Mouse (Mus musculus): ENCODE measurements around the gene Coil. TPM values are rescaled to one million over a fixed set of nuclear protein-coding genes. Genes with fewer than 3 reads are reported as not detected.

Coil gene
- polyA plus RNA-seq, 1 experiment from 2014 or later = 26.6 TPM

DNA sequence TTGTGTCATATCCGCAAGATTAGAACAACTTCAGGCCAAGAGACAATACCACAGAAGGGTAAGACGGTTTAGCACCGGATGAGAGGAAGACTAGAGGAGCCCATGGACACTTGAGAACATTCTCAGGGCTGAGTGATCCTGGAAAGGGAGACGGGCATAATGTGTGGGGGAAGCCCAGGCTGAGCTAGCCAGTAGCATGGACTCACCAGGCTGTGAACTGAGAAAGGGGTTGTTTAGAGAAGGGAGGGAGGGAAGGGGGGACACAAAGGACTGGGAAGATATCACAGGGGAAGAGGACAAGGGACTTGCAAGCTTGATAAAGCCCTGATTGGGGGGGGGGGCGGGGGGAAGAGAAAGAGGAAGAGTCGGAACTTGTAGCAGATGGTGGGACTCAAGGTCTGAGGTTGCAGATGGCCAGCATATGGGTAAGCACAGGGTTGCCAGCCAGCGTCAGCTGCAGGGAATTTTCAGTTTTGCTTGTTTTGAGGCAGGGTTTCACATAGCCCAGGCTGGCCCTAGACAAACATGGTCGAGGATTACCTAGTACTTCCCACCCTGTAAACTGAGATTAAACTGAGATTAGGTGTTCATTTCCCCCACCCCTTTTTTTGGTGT lies 24.0 kb upstream of the Coil start:
- Histone ChIP-seq H3K9ac (ENCODE audit: low read depth, low read length) (no peak overlapping the region), H3K4me3 (ENCODE audit: low read length) (no peak overlapping the region), H3K4me1 (ENCODE audit: control insufficient read depth, insufficient read depth, low read depth, low read length) (no peaks in the 10 kb centered on the region), H3K36me3 (ENCODE audit: control insufficient read depth, insufficient read depth, low read length) (peaks cover 18% of the 10 kb centered on the region), H3K27ac (ENCODE audit: low read depth, low read length) (no peak overlapping the region), H3K4me2 (ENCODE audit: low read length) (no peak overlapping the region), H3K27me3 (replicated peaks; ENCODE audit: control insufficient read depth, insufficient read depth, low read length) (no peaks in the 10 kb centered on the region), H3K9me3 (ENCODE audit: control insufficient read depth, low read length) (no peaks in the 10 kb centered on the region)
- no peak for ATAC-seq
- 76% methylated on average over 7 of the region's 8 CpGs for WGBS

- no peaks in the 10 kb centered on the region for H3K4me1 ChIP-seq (ENCODE audit: control insufficient read depth, insufficient read depth, low read depth, low read length)
- H3K9ac ChIP-seq (ENCODE audit: low read depth, low read length) = no peak overlapping the region
- peaks cover 10% of the 10 kb centered on the region for H3K36me3 ChIP-seq (ENCODE audit: control insufficient read depth, insufficient read depth, low read length)
- H3K9me3 ChIP-seq (ENCODE audit: control insufficient read depth, low read length) = no peaks in the 10 kb centered on the region
- WGBS = 81% methylated on average over 8 of the region's 8 CpGs
- H3K4me2 ChIP-seq (ENCODE audit: low read length) = no peak overlapping the region
- H3K27me3 ChIP-seq (replicated peaks; ENCODE audit: control insufficient read depth, insufficient read depth, low read length) = no peaks in the 10 kb centered on the region
- no peak overlapping the region for H3K4me3 ChIP-seq (ENCODE audit: low read length)
- no peak overlapping the region for H3K27ac ChIP-seq (ENCODE audit: low read depth, low read length)
- no peak for ATAC-seq
These were observed 21.2 kb upstream of the Coil start for GRCm38 (mm10) chr11:88948896-88949295.

DNA sequence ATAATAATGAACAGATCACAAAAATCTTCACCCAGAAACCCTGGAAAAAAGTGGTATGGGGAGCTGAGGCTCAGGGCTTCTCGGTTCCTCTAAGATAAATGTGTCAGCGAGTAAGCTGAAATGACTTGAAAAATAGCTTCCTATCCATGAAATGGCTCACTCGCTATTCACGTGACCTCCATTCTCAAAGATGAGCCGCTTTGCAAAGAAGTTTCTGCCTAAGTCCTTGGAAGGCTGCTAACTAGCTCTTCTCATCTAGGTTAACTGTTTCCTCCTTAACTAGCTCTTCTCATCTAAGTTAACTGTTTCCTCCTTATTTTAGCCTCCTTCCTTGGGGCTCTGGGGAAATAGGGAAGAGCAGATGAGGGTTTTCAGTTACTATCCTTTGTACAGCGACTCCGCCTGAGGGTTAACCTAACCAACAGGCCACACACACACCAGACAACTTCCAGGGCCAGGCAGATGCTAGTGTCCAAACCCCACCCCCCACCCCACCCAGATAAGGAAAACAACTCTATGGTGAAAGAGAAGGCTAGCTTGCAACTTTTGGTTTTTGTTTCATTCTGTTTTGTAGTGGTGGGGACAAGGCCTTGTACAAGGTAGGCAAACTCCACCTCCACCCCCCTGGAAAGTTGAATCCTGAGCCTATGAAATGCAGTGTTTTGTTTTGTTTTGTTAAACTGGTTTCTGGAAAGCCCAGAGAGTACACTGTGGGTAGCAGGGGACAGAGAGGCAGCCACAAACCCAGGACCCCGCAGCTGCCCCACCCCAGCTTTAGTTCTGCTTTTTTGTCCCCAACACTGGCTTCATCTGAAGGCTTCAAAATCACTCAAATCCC lies 20.0 kb upstream of the Coil start:
- 0 out of 2 replicates have a peak, but pooled peaks cover 3% of the 10 kb centered on the region for H3K4me1 ChIP-seq (ENCODE audit: control insufficient read depth, insufficient read depth, low read depth, low read length)
- no peak overlapping the region for H3K4me3 ChIP-seq (ENCODE audit: low read length)
- H3K36me3 ChIP-seq (ENCODE audit: control insufficient read depth, insufficient read depth, low read length) = peaks cover 4% of the 10 kb centered on the region
- H3K9ac ChIP-seq (ENCODE audit: low read depth, low read length) = no peak overlapping the region
- no peaks in the 10 kb centered on the region for H3K9me3 ChIP-seq (ENCODE audit: control insufficient read depth, low read length)
- no peak overlapping the region for H3K27ac ChIP-seq (ENCODE audit: low read depth, low read length)
- no peak for ATAC-seq
- H3K4me2 ChIP-seq (ENCODE audit: low read length) = no peak overlapping the region
- 92% methylated on average over 8 of the region's 8 CpGs for WGBS
- no peaks in the 10 kb centered on the region for H3K27me3 ChIP-seq (replicated peaks; ENCODE audit: control insufficient read depth, insufficient read depth, low read length)

DNA sequence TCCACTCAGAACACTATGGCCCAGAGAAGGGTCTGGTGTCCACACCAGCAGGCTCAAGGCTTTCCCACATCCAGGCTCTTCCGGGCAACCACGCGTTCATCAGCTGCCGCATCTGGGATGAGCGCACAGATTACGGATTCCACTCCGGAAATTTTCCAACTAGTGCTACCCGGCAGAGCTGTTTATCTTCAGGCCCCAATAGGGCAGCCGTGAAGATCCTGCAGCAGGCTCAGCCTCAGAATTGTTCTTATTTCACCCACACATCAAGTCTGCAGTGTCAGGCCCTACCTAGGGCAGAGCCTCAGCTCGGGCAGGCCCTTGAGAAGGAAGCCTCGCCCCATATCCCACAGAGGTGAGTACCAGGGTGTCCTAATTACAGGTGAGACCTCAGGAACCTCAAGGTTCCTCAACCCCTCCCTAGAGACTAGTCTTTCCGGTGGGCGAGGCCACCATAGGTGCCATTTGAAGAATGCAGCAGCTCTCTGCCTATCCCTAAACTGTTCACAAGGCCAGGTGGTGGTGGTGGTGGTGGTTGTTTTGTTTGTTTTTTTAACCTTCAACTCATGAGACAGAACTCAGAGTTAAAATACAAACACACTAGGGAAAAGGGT lies 19.3 kb upstream of the Coil start:
- H3K9me3 ChIP-seq (ENCODE audit: control insufficient read depth, low read length) = no peaks in the 10 kb centered on the region
- 89% methylated on average over 13 of the region's 13 CpGs for WGBS
- H3K4me3 ChIP-seq (ENCODE audit: low read length) = no peak overlapping the region
- ATAC-seq = no peak
- no peaks in the 10 kb centered on the region; the same call in 1 of the 2 replicates for H3K36me3 ChIP-seq (ENCODE audit: control insufficient read depth, insufficient read depth, low read length)
- H3K27ac ChIP-seq (ENCODE audit: low read depth, low read length) = no peak overlapping the region
- H3K9ac ChIP-seq (ENCODE audit: low read depth, low read length) = no peak overlapping the region
- no peak overlapping the region for H3K4me2 ChIP-seq (ENCODE audit: low read length)
- H3K4me1 ChIP-seq (ENCODE audit: control insufficient read depth, insufficient read depth, low read depth, low read length) = 0 out of 2 replicates have a peak, but pooled peaks cover 3% of the 10 kb centered on the region
- H3K27me3 ChIP-seq (replicated peaks; ENCODE audit: control insufficient read depth, insufficient read depth, low read length) = no peaks in the 10 kb centered on the region

DNA sequence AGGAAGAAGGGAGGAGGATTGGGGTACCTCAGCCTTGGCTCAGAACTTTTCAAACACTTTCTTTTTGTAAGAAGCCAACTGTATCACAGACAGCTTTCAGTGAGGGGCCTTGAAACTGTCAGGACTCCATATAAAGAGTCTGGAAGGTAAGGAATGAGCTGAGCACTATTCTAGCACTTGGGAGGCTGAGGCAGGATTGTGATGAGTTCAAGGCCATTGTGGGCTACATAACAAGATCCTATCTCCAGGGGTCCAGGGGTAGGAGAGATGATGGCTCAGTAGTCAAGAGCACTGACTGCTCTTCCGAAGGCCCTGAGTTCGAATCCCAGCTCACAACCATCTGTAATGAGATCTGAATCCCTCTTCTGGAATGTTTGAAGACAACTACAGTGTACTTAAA lies 18.5 kb upstream of the Coil start:
- Histone ChIP-seq H3K27ac (ENCODE audit: low read depth, low read length) (no peak overlapping the region), H3K36me3 (ENCODE audit: control insufficient read depth, insufficient read depth, low read length) (no peaks in the 10 kb centered on the region; the same call in 1 of the 2 replicates), H3K27me3 (replicated peaks; ENCODE audit: control insufficient read depth, insufficient read depth, low read length) (no peaks in the 10 kb centered on the region), H3K4me2 (ENCODE audit: low read length) (no peak overlapping the region), H3K9me3 (ENCODE audit: control insufficient read depth, low read length) (no peaks in the 10 kb centered on the region), H3K4me3 (ENCODE audit: low read length) (no peak overlapping the region), H3K9ac (ENCODE audit: low read depth, low read length) (no peak overlapping the region), H3K4me1 (ENCODE audit: control insufficient read depth, insufficient read depth, low read depth, low read length) (0 out of 2 replicates have a peak, but pooled peaks cover 3% of the 10 kb centered on the region)
- no peak for ATAC-seq
- WGBS = 90% methylated on average over 2 of the region's 2 CpGs

- WGBS = 96% methylated on average over 5 of the region's 5 CpGs
- Histone ChIP-seq H3K27ac (ENCODE audit: low read depth, low read length) (no peak overlapping the region), H3K27me3 (replicated peaks; ENCODE audit: control insufficient read depth, insufficient read depth, low read length) (no peaks in the 10 kb centered on the region), H3K9me3 (ENCODE audit: control insufficient read depth, low read length) (no peaks in the 10 kb centered on the region), H3K9ac (ENCODE audit: low read depth, low read length) (no peak overlapping the region), H3K4me3 (ENCODE audit: low read length) (no peak overlapping the region), H3K36me3 (ENCODE audit: control insufficient read depth, insufficient read depth, low read length) (no peaks in the 10 kb centered on the region; the same call in 1 of the 2 replicates), H3K4me2 (ENCODE audit: low read length) (no peak overlapping the region), H3K4me1 (ENCODE audit: control insufficient read depth, insufficient read depth, low read depth, low read length) (0 out of 2 replicates have a peak, but pooled peaks cover 3% of the 10 kb centered on the region)
- ATAC-seq = no peak
These were observed 17.9 kb upstream of the Coil start for GRCm38 (mm10) chr11:88952117-88952516.

- Histone ChIP-seq H3K9me3 (ENCODE audit: control insufficient read depth, low read length) (no peaks in the 10 kb centered on the region), H3K4me2 (ENCODE audit: low read length) (no peak overlapping the region), H3K4me1 (ENCODE audit: control insufficient read depth, insufficient read depth, low read depth, low read length) (0 out of 2 replicates have a peak, but pooled peaks cover 3% of the 10 kb centered on the region), H3K36me3 (ENCODE audit: control insufficient read depth, insufficient read depth, low read length) (no peaks in the 10 kb centered on the region; the same call in 1 of the 2 replicates), H3K4me3 (ENCODE audit: low read length) (no peak overlapping the region), H3K27me3 (replicated peaks; ENCODE audit: control insufficient read depth, insufficient read depth, low read length) (no peaks in the 10 kb centered on the region), H3K9ac (ENCODE audit: low read depth, low read length) (no peak overlapping the region), H3K27ac (ENCODE audit: low read depth, low read length) (no peak overlapping the region)
- ATAC-seq = no peak
- 97% methylated on average over 3 of the region's 3 CpGs for WGBS
These were observed 16.5 kb upstream of the Coil start for GRCm38 (mm10) chr11:88953582-88953981.

- Histone ChIP-seq H3K27ac (ENCODE audit: low read depth, low read length) (peak overlapping the region; percentile 75), H3K4me1 (ENCODE audit: control insufficient read depth, insufficient read depth, low read depth, low read length) (0 out of 2 replicates have a peak, but pooled peaks cover 3% of the 10 kb centered on the region), H3K36me3 (ENCODE audit: control insufficient read depth, insufficient read depth, low read length) (no peaks in the 10 kb centered on the region; the same call in 1 of the 2 replicates), H3K9me3 (ENCODE audit: control insufficient read depth, low read length) (no peaks in the 10 kb centered on the region), H3K9ac (ENCODE audit: low read depth, low read length) (peak overlapping the region; percentile 66), H3K4me2 (ENCODE audit: low read length) (peak overlapping the region; percentile 69), H3K4me3 (ENCODE audit: low read length) (peak overlapping the region; percentile 63), H3K27me3 (replicated peaks; ENCODE audit: control insufficient read depth, insufficient read depth, low read length) (no peaks in the 10 kb centered on the region)
- no peak for ATAC-seq
- WGBS = 0% methylated on average over 4 of the region's 4 CpGs
These were observed 15.2 kb upstream of the Coil start for GRCm38 (mm10) chr11:88954803-88955202.

Measured in hindbrain, embryonic 16.5 days (tissue).